Mouse (Mus musculus): Measurements from ENCODE around the gene Gm13889. TPM values are rescaled to one million over a fixed set of nuclear protein-coding genes. Genes with fewer than 3 reads are reported as not detected.

Gm13889 gene
- polyA plus RNA-seq, 1 experiment from 2014 or later = 5.8 TPM

DNA sequence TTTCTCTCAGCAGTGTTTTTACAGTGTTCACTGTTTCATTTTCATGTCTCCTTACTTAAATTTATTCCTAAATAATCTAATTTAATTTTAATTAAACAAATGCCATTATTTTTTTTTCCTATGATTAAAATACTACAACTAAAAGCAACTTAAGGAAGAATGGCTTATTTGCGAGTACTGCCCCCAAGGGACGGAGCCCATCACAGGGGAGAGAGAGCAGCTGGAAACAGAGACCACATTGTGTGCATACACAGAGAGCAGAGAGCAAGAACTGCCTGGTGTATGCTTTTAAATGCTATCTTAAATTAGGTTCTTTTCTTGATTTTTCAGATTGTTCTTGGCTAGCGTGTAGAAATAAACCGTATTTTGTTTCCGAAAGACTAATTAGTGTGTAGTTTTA, 10.0 kb downstream of the Gm13889 start:
- no peak overlapping the region for H3K9ac ChIP-seq (ENCODE audit: low read depth, low read length)
- H3K9me3 ChIP-seq (replicated peaks; ENCODE audit: control insufficient read depth, low read length, poor library complexity, severe bottlenecking) = no peaks in the 10 kb centered on the region; the same call in 1 of the 2 replicates
- no peaks in the 10 kb centered on the region for H3K36me3 ChIP-seq (ENCODE audit: control insufficient read depth, insufficient read depth, low read length)
- no peaks in the 10 kb centered on the region for H3K4me1 ChIP-seq (ENCODE audit: control insufficient read depth, insufficient read depth, low read length)
- no peak overlapping the region for H3K4me3 ChIP-seq (ENCODE audit: low read depth, low read length)
- no peak overlapping the region for H3K4me2 ChIP-seq (ENCODE audit: low read length)
- H3K27me3 ChIP-seq (ENCODE audit: control insufficient read depth, insufficient read depth, low read depth, low read length) = no peaks in the 10 kb centered on the region
- no peak for ATAC-seq
- 73% methylated on average over 5 of the region's 5 CpGs for WGBS
- no peak overlapping the region for H3K27ac ChIP-seq (ENCODE audit: low read length)

DNA sequence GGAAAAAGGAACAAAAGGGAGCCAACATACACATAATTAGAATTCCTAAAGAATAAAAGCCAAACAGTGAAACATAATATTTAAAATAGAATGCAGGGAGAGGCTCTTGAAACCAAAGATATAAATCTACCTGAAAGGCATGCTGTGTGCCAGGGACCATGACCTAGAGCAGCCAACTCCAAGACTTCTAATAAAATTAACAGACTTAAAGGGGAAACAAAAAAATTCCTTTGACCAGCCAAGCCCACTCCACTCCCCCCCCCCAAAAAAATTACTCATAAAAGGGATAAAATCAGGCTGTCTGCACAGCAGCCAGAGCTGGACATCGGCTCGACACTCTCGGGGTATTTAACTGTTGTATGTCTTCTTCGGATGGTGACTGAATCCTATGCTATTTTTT, 12.1 kb downstream of the Gm13889 start:
- Histone ChIP-seq H3K9me3 (replicated peaks; ENCODE audit: control insufficient read depth, low read length, poor library complexity, severe bottlenecking) (no peaks in the 10 kb centered on the region; the same call in 1 of the 2 replicates), H3K4me2 (ENCODE audit: low read length) (no peak overlapping the region), H3K4me3 (ENCODE audit: low read depth, low read length) (no peak overlapping the region), H3K9ac (ENCODE audit: low read depth, low read length) (no peak overlapping the region), H3K27ac (ENCODE audit: low read length) (no peak overlapping the region), H3K36me3 (ENCODE audit: control insufficient read depth, insufficient read depth, low read length) (no peaks in the 10 kb centered on the region), H3K4me1 (ENCODE audit: control insufficient read depth, insufficient read depth, low read length) (no peaks in the 10 kb centered on the region), H3K27me3 (ENCODE audit: control insufficient read depth, insufficient read depth, low read depth, low read length) (no peaks in the 10 kb centered on the region)
- ATAC-seq = no peak
- 97% methylated on average over 4 of the region's 4 CpGs for WGBS

DNA sequence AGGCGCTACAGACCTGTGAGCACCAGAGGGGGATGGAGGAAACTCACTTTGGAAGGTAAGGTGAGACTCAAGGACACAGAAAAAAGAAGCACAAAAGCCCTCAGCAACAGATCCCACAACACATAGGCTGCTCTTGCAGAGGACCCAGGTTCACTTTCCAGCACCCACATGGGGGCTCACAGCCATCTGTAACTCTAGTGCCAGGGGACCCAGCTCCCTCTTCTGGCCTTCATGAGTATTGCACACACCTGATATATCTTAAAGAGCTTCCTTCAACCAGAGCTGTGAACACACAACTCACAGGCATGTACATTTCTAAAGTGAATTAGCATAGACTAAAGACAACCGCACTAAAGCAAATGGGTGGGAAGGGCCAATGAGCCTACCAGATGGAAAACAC, 12.9 kb downstream of the Gm13889 start:
- Histone ChIP-seq H3K27me3 (ENCODE audit: control insufficient read depth, insufficient read depth, low read depth, low read length) (no peaks in the 10 kb centered on the region), H3K9me3 (replicated peaks; ENCODE audit: control insufficient read depth, low read length, poor library complexity, severe bottlenecking) (no peaks in the 10 kb centered on the region; the same call in 1 of the 2 replicates), H3K36me3 (ENCODE audit: control insufficient read depth, insufficient read depth, low read length) (no peaks in the 10 kb centered on the region), H3K4me2 (ENCODE audit: low read length) (no peak overlapping the region), H3K27ac (ENCODE audit: low read length) (no peak overlapping the region), H3K4me3 (ENCODE audit: low read depth, low read length) (no peak overlapping the region), H3K4me1 (ENCODE audit: control insufficient read depth, insufficient read depth, low read length) (no peaks in the 10 kb centered on the region), H3K9ac (ENCODE audit: low read depth, low read length) (no peak overlapping the region)
- ATAC-seq = no peak
- 92% methylated on average over 2 of the region's 2 CpGs for WGBS

DNA sequence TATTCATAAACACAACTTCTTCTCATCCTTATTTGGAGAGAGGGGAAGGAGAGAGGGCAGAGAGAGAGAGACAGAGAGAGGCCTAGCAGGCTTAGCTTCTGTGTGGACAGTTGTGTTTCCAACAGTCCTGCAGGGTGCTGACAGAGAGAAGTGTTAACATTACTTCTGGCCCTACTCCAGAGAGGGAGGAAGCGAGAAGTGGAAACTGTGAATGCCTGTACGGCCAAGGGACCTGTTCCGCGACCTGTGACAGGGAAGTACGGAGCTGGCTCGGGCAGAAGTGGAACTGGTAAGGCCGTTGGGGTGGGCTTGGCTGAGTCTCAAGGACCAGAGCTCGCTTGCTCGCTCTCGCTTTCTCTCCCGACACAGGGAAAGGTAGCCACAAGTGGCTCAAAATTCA, 15.3 kb downstream of the Gm13889 start:
- Histone ChIP-seq H3K4me3 (ENCODE audit: low read depth, low read length) (no peak overlapping the region), H3K27ac (ENCODE audit: low read length) (no peak overlapping the region), H3K36me3 (ENCODE audit: control insufficient read depth, insufficient read depth, low read length) (no peaks in the 10 kb centered on the region), H3K4me2 (ENCODE audit: low read length) (no peak overlapping the region), H3K4me1 (ENCODE audit: control insufficient read depth, insufficient read depth, low read length) (no peaks in the 10 kb centered on the region), H3K9me3 (replicated peaks; ENCODE audit: control insufficient read depth, low read length, poor library complexity, severe bottlenecking) (no peaks in the 10 kb centered on the region), H3K9ac (ENCODE audit: low read depth, low read length) (no peak overlapping the region), H3K27me3 (ENCODE audit: control insufficient read depth, insufficient read depth, low read depth, low read length) (no peaks in the 10 kb centered on the region)
- 79% methylated on average over 11 of the region's 11 CpGs for WGBS
- no peak for ATAC-seq

DNA sequence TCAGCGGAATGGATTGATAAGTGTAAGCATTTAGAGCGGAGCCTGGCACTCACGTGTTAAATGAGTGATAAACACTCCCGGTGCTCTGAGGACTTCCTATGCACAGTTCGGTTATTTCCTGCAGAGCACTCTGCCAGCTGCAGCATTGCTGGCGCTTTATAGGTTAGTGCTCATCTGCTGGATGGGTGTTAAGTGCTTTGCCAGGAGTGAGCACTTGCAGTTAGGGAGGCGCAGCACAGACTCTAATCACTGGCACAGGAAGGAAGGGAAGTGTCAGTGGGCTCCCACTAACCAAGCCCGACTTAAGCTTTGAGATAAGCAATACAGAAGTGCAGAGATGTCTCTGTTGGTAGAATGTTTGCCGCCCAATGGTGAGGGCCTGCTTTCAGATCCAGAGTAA, 18.5 kb downstream of the Gm13889 start:
- ATAC-seq = no peak
- Histone ChIP-seq H3K4me1 (ENCODE audit: control insufficient read depth, insufficient read depth, low read length) (no peaks in the 10 kb centered on the region), H3K9ac (ENCODE audit: low read depth, low read length) (no peak overlapping the region), H3K36me3 (ENCODE audit: control insufficient read depth, insufficient read depth, low read length) (no peaks in the 10 kb centered on the region), H3K4me2 (ENCODE audit: low read length) (no peak overlapping the region), H3K4me3 (ENCODE audit: low read depth, low read length) (no peak overlapping the region), H3K27ac (ENCODE audit: low read length) (no peak overlapping the region), H3K27me3 (ENCODE audit: control insufficient read depth, insufficient read depth, low read depth, low read length) (no peaks in the 10 kb centered on the region), H3K9me3 (replicated peaks; ENCODE audit: control insufficient read depth, low read length, poor library complexity, severe bottlenecking) (no peaks in the 10 kb centered on the region)
- WGBS = 82% methylated on average over 9 of the region's 9 CpGs

DNA sequence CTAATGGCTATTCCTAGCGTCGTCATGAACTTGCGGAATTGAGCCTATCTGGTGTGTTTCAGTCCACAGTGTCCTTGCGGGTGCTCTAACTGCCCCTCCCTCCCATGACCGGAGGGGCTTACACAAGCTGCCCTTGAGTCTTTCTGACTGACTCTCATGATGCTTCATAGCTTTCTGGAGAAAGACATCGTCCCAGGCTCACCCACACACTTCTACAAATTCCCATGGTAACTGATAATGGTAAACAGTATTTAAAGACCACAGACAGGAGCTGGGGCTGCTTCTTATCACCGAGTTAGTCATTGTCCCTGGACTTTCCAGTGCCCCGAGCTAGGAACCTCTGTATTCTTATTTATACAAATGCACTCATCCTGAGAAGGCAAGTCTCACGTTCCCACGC, 28.1 kb downstream of the Gm13889 start:
- WGBS = 88% methylated on average over 10 of the region's 10 CpGs
- ATAC-seq = no peak
- no peak overlapping the region for H3K27ac ChIP-seq (ENCODE audit: low read length)

DNA sequence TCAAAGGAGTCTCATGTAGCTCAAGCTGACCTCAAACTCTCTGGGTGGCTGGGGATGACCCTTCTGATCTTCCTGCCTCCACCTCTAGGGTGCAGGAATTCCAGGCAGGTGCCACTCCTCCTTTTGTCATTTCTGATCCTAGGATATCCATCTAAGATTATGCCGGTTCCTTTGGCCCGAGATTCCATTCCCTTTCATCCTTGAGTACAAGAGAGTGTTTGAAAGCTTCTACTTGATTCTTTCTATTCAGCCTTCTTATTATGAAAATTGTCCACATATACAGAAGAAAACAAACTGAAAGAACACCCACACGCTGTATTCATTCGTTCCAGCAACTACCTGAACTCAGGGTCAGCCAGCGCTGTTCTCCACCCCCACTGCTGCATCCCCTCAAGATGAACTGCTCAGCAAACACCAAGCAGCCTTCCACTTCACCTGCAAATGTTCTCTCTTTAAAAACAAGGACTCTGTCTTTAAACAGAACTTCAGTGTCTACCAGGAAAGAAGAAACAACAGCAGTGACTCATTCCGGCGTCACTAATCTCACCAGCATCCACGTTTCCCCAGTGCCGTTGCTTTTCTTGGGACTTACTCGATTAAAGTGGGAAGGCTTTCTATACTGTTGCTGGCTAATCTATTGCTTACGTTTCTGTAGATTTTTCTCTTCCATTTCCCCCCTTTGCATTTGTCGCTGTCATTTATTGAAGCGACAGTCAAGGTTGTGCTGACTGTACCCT, 29.1 kb downstream of the Gm13889 start:
- no peaks in the 10 kb centered on the region for H3K27me3 ChIP-seq (ENCODE audit: control insufficient read depth, insufficient read depth, low read depth, low read length)
- H3K4me3 ChIP-seq (ENCODE audit: low read depth, low read length) = no peak overlapping the region
- no peak overlapping the region for H3K4me2 ChIP-seq (ENCODE audit: low read length)
- ATAC-seq = no peak
- 71% methylated on average over 13 of the region's 13 CpGs for WGBS
- H3K36me3 ChIP-seq (ENCODE audit: control insufficient read depth, insufficient read depth, low read length) = no peaks in the 10 kb centered on the region
- no peaks in the 10 kb centered on the region for H3K4me1 ChIP-seq (ENCODE audit: control insufficient read depth, insufficient read depth, low read length)
- no peak overlapping the region for H3K27ac ChIP-seq (ENCODE audit: low read length)
- no peak overlapping the region for H3K9ac ChIP-seq (ENCODE audit: low read depth, low read length)
- H3K9me3 ChIP-seq (replicated peaks; ENCODE audit: control insufficient read depth, low read length, poor library complexity, severe bottlenecking) = no peaks in the 10 kb centered on the region

More for the DNA sequence above, 28.1 kb downstream of the Gm13889 start:
- no peaks in the 10 kb centered on the region for H3K4me1 ChIP-seq (ENCODE audit: control insufficient read depth, insufficient read depth, low read length)
- H3K9me3 ChIP-seq (replicated peaks; ENCODE audit: control insufficient read depth, low read length, poor library complexity, severe bottlenecking) = no peaks in the 10 kb centered on the region
- H3K9ac ChIP-seq (ENCODE audit: low read depth, low read length) = no peak overlapping the region
- H3K36me3 ChIP-seq (ENCODE audit: control insufficient read depth, insufficient read depth, low read length) = no peaks in the 10 kb centered on the region
- H3K4me3 ChIP-seq (ENCODE audit: low read depth, low read length) = no peak overlapping the region
- H3K4me2 ChIP-seq (ENCODE audit: low read length) = no peak overlapping the region
- no peaks in the 10 kb centered on the region for H3K27me3 ChIP-seq (ENCODE audit: control insufficient read depth, insufficient read depth, low read depth, low read length)

DNA sequence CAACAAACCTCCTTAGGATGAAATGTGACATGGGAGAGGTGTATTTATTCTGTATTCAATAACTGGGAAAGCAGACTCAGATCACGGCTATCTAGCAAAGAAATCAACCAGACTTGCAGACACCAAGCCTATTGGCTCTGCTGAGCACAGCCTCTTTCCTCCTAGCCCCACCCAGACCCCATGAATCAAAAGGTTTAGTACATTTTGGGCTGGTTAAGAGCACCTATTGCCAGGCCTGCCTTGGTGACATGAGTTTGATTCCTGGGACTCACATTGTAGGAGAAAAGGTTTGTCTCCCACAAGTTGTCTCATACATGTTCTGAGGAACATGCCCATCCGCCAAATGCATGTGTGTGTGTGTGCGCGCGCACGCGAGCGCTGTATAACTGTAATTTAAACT, 30.9 kb downstream of the Gm13889 start:
- Histone ChIP-seq H3K4me3 (ENCODE audit: low read depth, low read length) (no peak overlapping the region), H3K4me2 (ENCODE audit: low read length) (no peak overlapping the region), H3K9me3 (replicated peaks; ENCODE audit: control insufficient read depth, low read length, poor library complexity, severe bottlenecking) (no peaks in the 10 kb centered on the region), H3K27ac (ENCODE audit: low read length) (no peak overlapping the region), H3K36me3 (ENCODE audit: control insufficient read depth, insufficient read depth, low read length) (no peaks in the 10 kb centered on the region), H3K4me1 (ENCODE audit: control insufficient read depth, insufficient read depth, low read length) (no peaks in the 10 kb centered on the region), H3K27me3 (ENCODE audit: control insufficient read depth, insufficient read depth, low read depth, low read length) (no peaks in the 10 kb centered on the region), H3K9ac (ENCODE audit: low read depth, low read length) (no peak overlapping the region)
- 99% methylated on average over 8 of the region's 8 CpGs for WGBS
- no peak for ATAC-seq

DNA sequence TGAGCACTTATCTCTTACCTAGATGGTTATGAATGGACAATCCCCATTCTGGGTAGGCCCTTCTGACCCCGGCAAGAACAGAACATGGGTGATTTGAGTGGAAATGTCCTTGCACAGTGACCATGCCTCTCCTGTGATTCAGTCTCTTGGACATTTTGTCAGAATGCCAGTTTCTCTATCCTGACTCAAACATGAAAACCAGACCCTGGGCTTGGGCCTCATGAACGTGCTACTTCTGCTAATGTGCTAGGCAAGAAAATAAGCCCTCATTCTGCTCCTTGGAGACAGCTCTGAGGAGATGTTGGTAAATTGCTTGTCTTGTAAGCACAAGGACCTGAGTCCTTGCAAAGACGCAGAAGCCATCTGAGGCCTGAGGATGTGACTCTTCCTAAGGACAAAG, 37.9 kb downstream of the Gm13889 start:
- no peaks in the 10 kb centered on the region for H3K36me3 ChIP-seq (ENCODE audit: control insufficient read depth, insufficient read depth, low read length)
- no peak overlapping the region for H3K9ac ChIP-seq (ENCODE audit: low read depth, low read length)
- H3K4me3 ChIP-seq (ENCODE audit: low read depth, low read length) = no peak overlapping the region
- no peaks in the 10 kb centered on the region for H3K9me3 ChIP-seq (replicated peaks; ENCODE audit: control insufficient read depth, low read length, poor library complexity, severe bottlenecking)
- 90% methylated on average over 3 of the region's 3 CpGs for WGBS
- no peak for ATAC-seq
- H3K4me1 ChIP-seq (ENCODE audit: control insufficient read depth, insufficient read depth, low read length) = no peaks in the 10 kb centered on the region
- no peak overlapping the region for H3K27ac ChIP-seq (ENCODE audit: low read length)
- no peaks in the 10 kb centered on the region for H3K27me3 ChIP-seq (ENCODE audit: control insufficient read depth, insufficient read depth, low read depth, low read length)
- no peak overlapping the region for H3K4me2 ChIP-seq (ENCODE audit: low read length)
